Mouse (Mus musculus): ENCODE measurements around the gene Tuba1c. TPM values are rescaled to one million over a fixed set of nuclear protein-coding genes. Genes with fewer than 3 reads are reported as not detected.
A peak's percentile ranks its signal among the peaks of the same experiment; 100 is the strongest.

Gene Tuba1c
- total and polyA plus RNA-seq, 3 experiments, result 129 to 163 TPM; not detected in 1

GRCm38 (mm10) chr15:99036249-99036905, 6.7 kb downstream of the Tuba1c start:
- Histone ChIP-seq H3K9ac (ENCODE audit: control insufficient read depth, low read depth, low read length, poor library complexity, severe bottlenecking) (no peak overlapping the region), H3K27ac (ENCODE audit: control insufficient read depth, low read depth, low read length) (no peak overlapping the region), H3K79me2 (ENCODE audit: control insufficient read depth, insufficient read depth, low read length, poor library complexity) (peaks cover 19% of the 10 kb centered on the region), H3K9me3 (replicated peaks; ENCODE audit: insufficient read depth, low read length) (no peaks in the 10 kb centered on the region), H3K36me3 (ENCODE audit: control insufficient read depth in 1 of 2, insufficient read depth in 2 of 2, low read length in 2 of 2) (peaks cover 20 to 28% of the 10 kb centered on the region in 2 experiments), H3K27me3 (ENCODE audit: control insufficient read depth in 1 of 2, insufficient read depth in 2 of 2, low read length in 2 of 2) (no peaks in the 10 kb centered on the region), H3K4me3 (ENCODE audit: control insufficient read depth in 1 of 2, insufficient read depth in 1 of 2, low read depth in 2 of 2, low read length in 2 of 2) (no peak overlapping the region), H3K4me1 (ENCODE audit: control insufficient read depth in 1 of 2, insufficient read depth in 2 of 2, low read length in 2 of 2) (peaks cover 7 to 33% of the 10 kb centered on the region in 2 experiments; a peak in 3 of 4 replicates)
- TF ChIP-seq NELFE (IDR thresholded peaks at IDR 0.05; ENCODE audit: low read depth, low read length), result no peak
- TF ChIP-seq JUND (IDR thresholded peaks at IDR 0.05; ENCODE audit: low read depth, low read length), result no peak
- TF ChIP-seq UBTF (IDR thresholded peaks at IDR 0.05; ENCODE audit: borderline replicate concordance, insufficient read depth, low read depth, low read length), result no peak
- DNase-seq (ENCODE audit: low read depth, low spot score), result no peak

- TF ChIP-seq TBP (IDR thresholded peaks at IDR 0.05; ENCODE audit: low read depth, low read length) (no peak), CHD2 (IDR thresholded peaks at IDR 0.05; ENCODE audit: low read length) (no peak), MAFK (IDR thresholded peaks at IDR 0.05; ENCODE audit: borderline replicate concordance, low read depth, low read length) (no peak), GABPA (IDR thresholded peaks at IDR 0.05; ENCODE audit: low read depth, low read length) (no peak), ZMIZ1 (IDR thresholded peaks at IDR 0.05; ENCODE audit: low read depth, low read length) (no peak), TAL1 (IDR thresholded peaks at IDR 0.05; ENCODE audit: low read length) (no peak), MYC (IDR thresholded peaks at IDR 0.05; ENCODE audit: low read depth, low read length) (no peak), USF2 (IDR thresholded peaks at IDR 0.05; ENCODE audit: borderline replicate concordance in 1 of 2, insufficient read depth in 1 of 2, low read depth in 1 of 2, low read length in 2 of 2) (no peak), POLR2AphosphoS5 (IDR thresholded peaks at IDR 0.05; ENCODE audit: borderline replicate concordance, low read depth, low read length) (peak; percentile 75; the same call in 1 of the 2 replicates)
- no peaks in the 10 kb centered on the region for H3K27me3 ChIP-seq (ENCODE audit: control insufficient read depth in 1 of 2, insufficient read depth in 2 of 2, low read length in 2 of 2)
- peaks cover 3% of the 10 kb centered on the region; the same call in 1 of the 2 replicates for H3K79me2 ChIP-seq (ENCODE audit: control insufficient read depth, insufficient read depth, low read length, poor library complexity)
- peaks cover 19 to 20% of the 10 kb centered on the region in 2 experiments for H3K36me3 ChIP-seq (ENCODE audit: control insufficient read depth in 1 of 2, insufficient read depth in 2 of 2, low read length in 2 of 2)
- no peak overlapping the region for H3K4me3 ChIP-seq (ENCODE audit: control insufficient read depth in 1 of 2, insufficient read depth in 1 of 2, low read depth in 2 of 2, low read length in 2 of 2)
- no peaks in the 10 kb centered on the region for H3K9me3 ChIP-seq (replicated peaks; ENCODE audit: insufficient read depth, low read length)
- DNase-seq (ENCODE audit: low read depth, low spot score), result peak; percentile 41
- no peak overlapping the region for H3K27ac ChIP-seq (ENCODE audit: control insufficient read depth, low read depth, low read length)
- H3K4me1 ChIP-seq (ENCODE audit: control insufficient read depth in 1 of 2, insufficient read depth in 2 of 2, low read length in 2 of 2), result peaks cover 5 to 21% of the 10 kb centered on the region in 2 experiments; a peak in 3 of 4 replicates
- H3K9ac ChIP-seq (ENCODE audit: control insufficient read depth, low read depth, low read length, poor library complexity, severe bottlenecking), result no peak overlapping the region
Measured at GRCm38 (mm10) chr15:99038025-99038424, 8.3 kb downstream of the Tuba1c start.

DNA sequence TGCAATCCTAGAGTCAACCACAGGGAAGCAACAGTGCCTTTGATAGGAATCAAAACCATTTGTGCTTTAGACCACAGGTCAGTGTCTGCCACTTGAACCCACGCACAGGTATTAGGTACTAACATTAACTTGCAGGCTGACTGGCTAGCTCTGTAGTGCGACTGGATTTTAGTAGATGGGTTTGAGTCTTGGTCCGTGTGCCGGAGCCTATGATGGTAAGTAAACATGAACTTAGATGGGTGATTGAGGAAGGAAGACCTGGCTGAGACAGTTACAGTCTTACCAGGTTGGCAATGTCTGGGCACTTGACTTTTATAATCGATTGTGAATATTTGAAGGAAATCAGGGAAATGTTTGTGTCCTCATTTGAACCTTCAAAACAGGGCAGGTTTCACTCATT, 9.1 kb downstream of the Tuba1c start:
- Histone ChIP-seq H3K79me2 (ENCODE audit: control insufficient read depth, insufficient read depth, low read length, poor library complexity) (peaks cover 1% of the 10 kb centered on the region; the same call in 1 of the 2 replicates), H3K36me3 (ENCODE audit: control insufficient read depth in 1 of 2, insufficient read depth in 2 of 2, low read length in 2 of 2) (peaks cover 15 to 20% of the 10 kb centered on the region in 2 experiments), H3K9ac (ENCODE audit: control insufficient read depth, low read depth, low read length, poor library complexity, severe bottlenecking) (no peak overlapping the region), H3K27me3 (ENCODE audit: control insufficient read depth in 1 of 2, insufficient read depth in 2 of 2, low read length in 2 of 2) (no peaks in the 10 kb centered on the region), H3K4me3 (ENCODE audit: control insufficient read depth in 1 of 2, insufficient read depth in 1 of 2, low read depth in 2 of 2, low read length in 2 of 2) (no peak overlapping the region), H3K27ac (ENCODE audit: control insufficient read depth, low read depth, low read length) (no peak overlapping the region), H3K9me3 (replicated peaks; ENCODE audit: insufficient read depth, low read length) (no peaks in the 10 kb centered on the region), H3K4me1 (ENCODE audit: control insufficient read depth in 1 of 2, insufficient read depth in 2 of 2, low read length in 2 of 2) (peaks cover 4 to 18% of the 10 kb centered on the region in 2 experiments; a peak in 3 of 4 replicates)
- peak; percentile 35 for DNase-seq (ENCODE audit: low read depth, low spot score)
- TF ChIP-seq GABPA (IDR thresholded peaks at IDR 0.05; ENCODE audit: low read depth, low read length), result no peak
- peak; percentile 80 for TF ChIP-seq POLR2AphosphoS2 (IDR thresholded peaks at IDR 0.05; ENCODE audit: low read length)
- no peak for TF ChIP-seq E2F4 (IDR thresholded peaks at IDR 0.05; ENCODE audit: borderline replicate concordance, low read depth, low read length)
- TF ChIP-seq RCOR1 (IDR thresholded peaks at IDR 0.05; ENCODE audit: low read depth, low read length), result no peak
- 0 out of 2 replicates have a peak, but pooled peaks have one; percentile 17 for TF ChIP-seq POLR2AphosphoS5 (IDR thresholded peaks at IDR 0.05; ENCODE audit: borderline replicate concordance, low read depth, low read length)
- no peak for TF ChIP-seq MAFK (IDR thresholded peaks at IDR 0.05; ENCODE audit: borderline replicate concordance, low read depth, low read length)
